Mouse (Mus musculus) liver, embryonic 11.5 days (tissue): ENCODE measurements around the gene Gm8113. TPM values are rescaled to one million over a fixed set of nuclear protein-coding genes. Genes with fewer than 3 reads are reported as not detected.
A peak's percentile ranks its signal among the peaks of the same experiment; 100 is the strongest.
"Not testable (repeated sequence)": the region's sequence is repeated elsewhere in the genome, so short reads cannot be mapped to it uniquely, and the experiment has no call there.

Experiments
- ATAC-seq: fragments of 200-750 bp; cut with Nextera tagmentation; replicated peaks from 2 replicates; pipeline ENCODE4 v1.8.0; 2017; ENCODE audit warnings: moderate number of reproducible peaks, mild to moderate bottlenecking, moderate TSS enrichment, moderate library complexity; ENCODE audit not compliant: low FRiP score
- DNase-seq: peaks from one replicate; pipeline ENCODE4 v3.0.0-alpha.2; 2017; ENCODE audit warnings: low spot score
- H3K27ac ChIP-seq: fragments of 300-500 bp; sonication (generic); 2 replicates; pipeline ENCODE4 v1.5.1; 2014; ENCODE audit warnings: mild to moderate bottlenecking, low read depth, low read length, control low read depth
- H3K27me3 ChIP-seq: fragments of 300-500 bp; sonication (generic); replicated peaks from 2 replicates; pipeline ENCODE4 v1.6.1; 2014; ENCODE audit warnings: low read length, mixed read lengths; ENCODE audit not compliant: control insufficient read depth, insufficient read depth
- H3K36me3 ChIP-seq: fragments of 300-500 bp; sonication (generic); 2 replicates; pipeline ENCODE4 v1.6.1; 2014; ENCODE audit warnings: mild to moderate bottlenecking, low read length, moderate library complexity, mixed read lengths; ENCODE audit not compliant: control insufficient read depth, insufficient read depth
- H3K4me1 ChIP-seq: fragments of 300-500 bp; sonication (generic); replicated peaks from 2 replicates; pipeline ENCODE4 v1.6.1; 2014; ENCODE audit warnings: low read length, mixed read lengths; ENCODE audit not compliant: control insufficient read depth, insufficient read depth
- H3K4me2 ChIP-seq: fragments of 300-500 bp; sonication (generic); 2 replicates; pipeline ENCODE4 v1.6.1; 2014; ENCODE audit warnings: mild to moderate bottlenecking, control low read depth, moderate library complexity
- H3K4me3 ChIP-seq: fragments of 300-500 bp; sonication (generic); 2 replicates; pipeline ENCODE4 v1.5.1; 2014; ENCODE audit warnings: low read depth, low read length, control low read depth
- H3K9ac ChIP-seq: fragments of 300-500 bp; sonication (generic); 2 replicates; pipeline ENCODE4 v1.6.1; 2014; ENCODE audit warnings: low read depth, low read length, control low read depth
- H3K9me3 ChIP-seq: fragments of 300-500 bp; sonication (generic); 2 replicates; pipeline ENCODE4 v1.6.1; 2016; ENCODE audit warnings: low read length, inconsistent platforms, mixed read lengths; ENCODE audit not compliant: control insufficient read depth
- WGBS: fragments of 180-500 bp; shearing (Covaris S2); extraction: QIAGEN DNeasy Blood & Tissue Kit; methylation state at CpG from one replicate; pipeline ENCODE4 v1.1.7; 2014; 5-methylcytosine and 5-hydroxymethylcytosine counted together
- polyA plus RNA-seq: library from polyadenylated mRNA; unstranded; fragments of >200 nt; fragmentation: Nextera tagmentation; extraction: Ambion mirVana; gene quantifications from 2 replicates; pipeline ENCODE4 v1.2.1, GENCODE M21; 2014

Gm8113 gene
- polyA plus RNA-seq, 1 experiment from 2014 or later = 24.1 TPM

DNA sequence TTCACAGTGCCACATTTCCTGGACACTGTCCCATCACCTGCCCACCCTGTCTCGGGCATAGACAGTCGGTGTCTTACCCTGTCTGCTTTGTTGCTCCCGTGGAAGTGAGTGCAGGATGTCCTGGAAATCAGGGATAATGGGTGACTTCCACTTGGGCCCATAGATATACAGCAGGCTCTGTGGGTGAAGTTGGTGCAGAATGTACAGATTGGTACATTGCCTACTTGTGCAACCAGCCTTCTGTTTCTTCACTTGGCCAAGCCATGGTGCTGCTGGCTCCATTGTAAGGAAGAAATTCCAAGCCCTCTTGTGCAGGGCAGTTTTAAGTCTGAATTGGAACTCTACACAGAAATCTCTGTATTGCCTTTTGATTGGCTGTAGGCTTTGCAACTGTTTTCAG is 1.7 kb upstream of the Gm8113 start, which contains the start of gene Ear10:
Gene Ear10, minus strand, starts transcription at position 101 of the 400 bp plus-strand sequence.
- H3K27ac ChIP-seq, H3K4me2 ChIP-seq, H3K4me1 ChIP-seq, H3K27me3 ChIP-seq, H3K36me3 ChIP-seq, H3K4me3 ChIP-seq, DNase-seq, ATAC-seq, H3K9me3 ChIP-seq, H3K9ac ChIP-seq: not testable (repeated sequence)
- 82% methylated on average over 3 of the region's 3 CpGs for WGBS

DNA sequence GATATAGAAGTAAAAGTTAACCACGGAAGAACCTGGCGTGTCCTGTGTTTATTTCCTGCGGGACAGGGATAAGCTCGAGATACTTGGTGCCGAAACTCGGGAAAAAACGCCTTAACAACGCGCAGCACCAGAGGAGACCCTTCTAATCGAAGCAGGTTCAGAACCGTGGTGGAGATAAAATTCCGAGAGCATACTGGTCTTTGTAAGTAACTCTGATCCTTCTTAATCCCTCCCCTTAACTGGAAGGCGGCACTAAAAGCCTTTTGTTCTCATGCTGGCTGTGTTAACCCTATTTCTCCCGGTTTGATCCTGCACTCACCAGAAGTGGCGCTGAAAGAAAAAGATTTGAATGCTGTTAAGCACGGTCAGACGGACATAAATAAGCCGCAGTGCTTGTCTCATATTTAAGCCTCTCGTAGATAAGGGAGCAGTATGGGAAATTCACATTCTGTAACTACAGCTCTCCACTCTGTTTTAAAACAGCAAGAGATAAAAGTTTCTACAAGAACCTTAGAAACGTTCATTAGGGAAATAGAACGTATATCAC is 287 bp downstream of the Gm8113 start:
- DNase-seq (peak; percentile 46), ATAC-seq (peak; percentile 76)
- H3K4me2 ChIP-seq = peak overlapping the region; percentile 62
- not testable (repeated sequence) for H3K4me1 ChIP-seq, H3K36me3 ChIP-seq, H3K9me3 ChIP-seq, H3K27me3 ChIP-seq
- WGBS = 3% methylated on average over 21 of the region's 21 CpGs
- H3K4me3 ChIP-seq = peak overlapping the region; percentile 54
- peak overlapping the region; percentile 66 for H3K9ac ChIP-seq
- peak overlapping the region; percentile 77 for H3K27ac ChIP-seq

DNA sequence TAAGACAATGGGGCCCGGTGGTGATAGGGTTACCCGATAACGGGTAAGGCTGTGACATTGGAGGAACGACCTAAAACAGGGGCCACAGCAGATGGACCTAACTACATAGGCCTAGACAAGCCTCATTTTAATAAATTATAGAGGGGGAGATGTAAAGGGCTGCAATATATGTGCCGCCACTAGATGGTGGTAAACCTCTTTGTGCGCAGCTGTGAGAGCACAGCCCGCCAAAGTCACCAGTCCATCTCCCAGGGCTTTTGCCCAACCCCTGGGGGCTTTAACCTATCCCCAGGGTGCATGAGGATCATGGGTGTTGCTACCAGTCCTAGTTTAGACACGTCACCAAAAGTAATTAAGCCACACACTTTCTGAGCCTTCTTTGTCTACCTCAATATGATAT is 7.8 kb downstream of the Gm8113 start:
- H3K9ac ChIP-seq, H3K4me2 ChIP-seq, H3K27ac ChIP-seq, H3K36me3 ChIP-seq, H3K9me3 ChIP-seq, H3K4me1 ChIP-seq, H3K27me3 ChIP-seq, H3K4me3 ChIP-seq, ATAC-seq: not testable (repeated sequence)
- peak; percentile 39 for DNase-seq
- 14% methylated on average over 8 of the region's 8 CpGs for WGBS

DNA sequence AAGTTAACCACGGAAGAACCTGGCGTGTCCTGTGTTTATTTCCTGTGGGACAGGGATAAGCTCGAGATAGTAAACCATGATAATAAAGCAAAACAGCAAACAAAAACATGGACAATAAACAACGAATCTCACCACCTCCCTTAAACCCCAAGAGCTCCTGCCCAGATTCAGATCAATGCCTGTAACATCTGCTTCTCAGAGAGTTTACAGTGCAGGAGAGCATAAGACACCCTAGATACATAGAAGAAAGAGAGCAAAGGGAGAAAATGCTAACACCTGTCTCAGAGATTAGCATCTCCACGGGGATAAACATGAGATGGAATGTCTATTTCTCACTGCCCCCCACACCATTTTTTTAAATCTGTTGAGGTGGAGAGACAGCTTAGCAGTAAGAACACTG is 8.2 kb downstream of the Gm8113 start:
- H3K4me1 ChIP-seq, H3K9me3 ChIP-seq, H3K4me2 ChIP-seq, ATAC-seq, H3K27ac ChIP-seq, DNase-seq, H3K9ac ChIP-seq, H3K36me3 ChIP-seq, H3K27me3 ChIP-seq, H3K4me3 ChIP-seq: not testable (repeated sequence)
- WGBS = 54% methylated on average over 5 of the region's 5 CpGs

DNA sequence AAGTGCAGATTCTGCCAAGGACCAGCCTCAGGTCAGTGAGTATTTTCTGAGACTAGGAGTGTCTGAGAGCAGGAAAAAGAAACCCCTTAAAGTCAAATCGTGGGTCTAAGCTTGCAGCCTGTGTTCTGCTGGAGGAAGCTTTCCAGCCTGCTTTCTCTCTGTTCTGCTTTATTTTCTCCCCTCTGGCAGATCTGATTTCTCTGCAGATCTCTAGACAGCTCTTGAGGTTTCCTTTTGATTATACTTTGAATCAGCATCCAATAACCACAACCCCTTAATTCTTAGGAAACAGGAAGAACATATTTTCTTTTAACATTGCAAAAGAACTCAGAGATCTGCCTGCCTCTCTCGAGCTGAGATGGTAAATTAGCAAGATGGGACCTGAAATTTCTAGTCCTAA is 28.2 kb downstream of the Gm8113 start:
- not testable (repeated sequence) for H3K27ac ChIP-seq, H3K4me2 ChIP-seq, ATAC-seq, H3K36me3 ChIP-seq, H3K4me3 ChIP-seq, H3K9ac ChIP-seq, H3K4me1 ChIP-seq, DNase-seq, H3K27me3 ChIP-seq, H3K9me3 ChIP-seq
- 46% methylated on average over 2 of the region's 2 CpGs for WGBS

DNA sequence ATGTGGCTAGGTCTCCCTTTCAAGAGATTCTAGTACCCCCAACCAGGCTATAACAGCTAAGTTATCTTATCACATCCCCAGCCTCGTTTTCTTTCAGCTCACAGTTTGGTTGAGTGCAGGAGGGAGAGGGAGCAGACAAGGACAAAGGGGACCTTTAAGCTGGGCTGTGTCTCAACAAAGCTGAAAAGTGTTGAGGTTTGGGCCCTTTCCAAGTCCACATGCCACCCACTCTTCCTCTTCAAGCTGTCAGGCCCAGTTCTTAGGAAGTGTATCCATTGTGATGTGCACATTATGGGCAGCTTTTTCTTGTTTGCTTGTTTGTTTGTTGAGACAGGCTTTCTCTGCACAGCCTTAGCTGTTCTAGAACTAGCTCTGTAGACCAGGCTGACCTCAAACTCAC is 29.9 kb downstream of the Gm8113 start:
- H3K9me3 ChIP-seq, H3K9ac ChIP-seq, H3K27ac ChIP-seq, H3K4me1 ChIP-seq, ATAC-seq, H3K4me3 ChIP-seq, H3K36me3 ChIP-seq, DNase-seq, H3K4me2 ChIP-seq, H3K27me3 ChIP-seq: not testable (repeated sequence)
- WGBS = no CpG with 5 or more reads among the region's 1 CpGs

DNA sequence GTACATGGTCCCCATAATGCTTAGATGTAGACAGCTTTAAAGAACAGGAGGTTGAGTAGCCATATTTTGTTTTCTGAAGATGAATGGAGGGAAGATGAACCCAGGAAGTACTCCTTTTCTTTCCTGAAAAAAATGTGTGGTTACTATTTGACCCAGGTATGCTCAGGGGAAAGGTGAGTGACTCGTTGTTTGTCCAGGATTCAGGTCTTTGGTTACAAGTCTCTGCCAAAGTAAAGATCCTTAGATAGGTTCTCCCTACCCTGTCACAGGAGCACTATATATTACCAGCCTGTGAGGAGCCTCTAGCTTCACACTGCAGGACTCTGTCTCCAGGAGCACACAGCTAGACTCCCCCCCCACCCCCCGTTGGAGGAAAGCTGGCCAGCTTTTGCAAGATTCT is 31.6 kb downstream of the Gm8113 start, which contains the start of gene Ang5:
Gene Ang5, plus strand, starts transcription at position 301 of the 400 bp plus-strand sequence.
- not testable (repeated sequence) for H3K9ac ChIP-seq

More for the DNA sequence above, 31.6 kb downstream of the Gm8113 start, which contains the start of gene Ang5:
- not testable (repeated sequence) for H3K27me3 ChIP-seq, H3K4me3 ChIP-seq, H3K4me2 ChIP-seq, ATAC-seq, H3K4me1 ChIP-seq, DNase-seq, H3K27ac ChIP-seq, H3K9me3 ChIP-seq, H3K36me3 ChIP-seq
- no CpG with 5 or more reads among the region's 2 CpGs for WGBS

Other genes with a start within 250 kb of the Gm8113 start
- gene Gm8165, start 248.2 kb upstream of the Gm8113 start, polyA plus RNA-seq = not detected in 2 replicates
- gene Gm7324, start 227.6 kb upstream of the Gm8113 start, polyA plus RNA-seq = 1.5 and 2.0 TPM in 2 replicates
- gene Gm16506, start 197.9 kb upstream of the Gm8113 start, polyA plus RNA-seq = not detected in 2 replicates
- gene Gm6526, start 177.5 kb upstream of the Gm8113 start, polyA plus RNA-seq = not detected in 2 replicates
- not detected in 2 replicates for gene Gm8180, start 140.6 kb upstream of the Gm8113 start, polyA plus RNA-seq
- 4.4 and 10.1 TPM in 2 replicates for gene Ear1, start 49.9 kb upstream of the Gm8113 start, polyA plus RNA-seq
- gene Ear10, start 1.8 kb upstream of the Gm8113 start, polyA plus RNA-seq = not detected in 2 replicates
- not detected in 2 replicates for gene Ang5, start 31.7 kb downstream of the Gm8113 start, polyA plus RNA-seq
- gene Ang6, start 76.9 kb downstream of the Gm8113 start, polyA plus RNA-seq = not detected in 2 replicates
- gene Ear2, start 177.3 kb downstream of the Gm8113 start, polyA plus RNA-seq = 8.9 and 10.3 TPM in 2 replicates
- gene Gm3327, start 198.5 kb downstream of the Gm8113 start, polyA plus RNA-seq = not detected in 2 replicates